Mouse (Mus musculus) stomach, embryonic 16.5 days (tissue): ENCODE measurements around the gene Cdk1. TPM values are rescaled to one million over a fixed set of nuclear protein-coding genes. Genes with fewer than 3 reads are reported as not detected.
"Not testable (repeated sequence)": the region's sequence is repeated elsewhere in the genome, so short reads cannot be mapped to it uniquely, and the experiment has no call there.

Experiments
- ATAC-seq: fragments of 200-750 bp; cut with Nextera tagmentation; 2 replicates; pipeline ENCODE4 v1.8.0; 2017; ENCODE audit warnings: moderate number of reproducible peaks, moderate TSS enrichment; ENCODE audit not compliant: insufficient read depth, low FRiP score
- H3K27ac ChIP-seq: fragments of 300-500 bp; sonication (generic); 2 replicates; pipeline ENCODE4 v1.5.1; 2014; ENCODE audit warnings: low read length
- H3K27me3 ChIP-seq: fragments of 300-500 bp; sonication (generic); 2 replicates; pipeline ENCODE4 v1.6.1; 2014; ENCODE audit warnings: low read length, control low read depth, mixed read lengths; ENCODE audit not compliant: control insufficient read depth, insufficient read depth
- H3K36me3 ChIP-seq: fragments of 300-500 bp; sonication (generic); 2 replicates; pipeline ENCODE4 v1.6.1; 2014; ENCODE audit warnings: low read length; ENCODE audit not compliant: control insufficient read depth, insufficient read depth
- H3K4me1 ChIP-seq: fragments of 300-500 bp; sonication (generic); 2 replicates; pipeline ENCODE4 v1.6.1; 2014; ENCODE audit warnings: low read length, control low read depth, mixed read lengths; ENCODE audit not compliant: control insufficient read depth, insufficient read depth
- H3K4me2 ChIP-seq: fragments of 300-500 bp; sonication (generic); 2 replicates; pipeline ENCODE4 v1.6.1; 2014; ENCODE audit warnings: low read depth, low read length, mixed read lengths
- H3K4me3 ChIP-seq: fragments of 300-500 bp; sonication (generic); replicated peaks from 2 replicates; pipeline ENCODE4 v1.5.1; 2014; ENCODE audit warnings: mild to moderate bottlenecking, low read length
- H3K9ac ChIP-seq: fragments of 300-500 bp; sonication (generic); 2 replicates; pipeline ENCODE4 v1.6.1; 2014; ENCODE audit warnings: low read length
- H3K9me3 ChIP-seq: fragments of 300-500 bp; sonication (generic); replicated peaks from 2 replicates; pipeline ENCODE4 v1.6.1; 2016; ENCODE audit warnings: low read length, control low read depth; ENCODE audit not compliant: control insufficient read depth
- WGBS: fragments of 180-500 bp; shearing (Covaris S2); extraction: QIAGEN DNeasy Blood & Tissue Kit; methylation state at CpG from one replicate; pipeline ENCODE4 v1.1.7; 2014; 5-methylcytosine and 5-hydroxymethylcytosine counted together
- polyA plus RNA-seq: library from polyadenylated mRNA; unstranded; fragments of >200 nt; fragmentation: Nextera tagmentation; extraction: Ambion mirVana; gene quantifications from 2 replicates; pipeline ENCODE4 v1.2.1, GENCODE M21; 2015

Cdk1 gene
- polyA plus RNA-seq, 1 experiment from 2014 or later: 323 TPM

- H3K9ac ChIP-seq: peak overlapping the region; percentile 47; the same call in 1 of the 2 replicates
- not testable (repeated sequence) for ATAC-seq
Observed at GRCm38 (mm10) chr10:69353086-69353479, 345 bp upstream of the Cdk1 start.

GRCm38 (mm10) chr10:69351842-69352211, 911 bp downstream of the Cdk1 start:
- Histone ChIP-seq H3K4me3 (peak overlapping the region; percentile 85), H3K9ac (peak overlapping the region; percentile 93), H3K4me2 (peak overlapping the region; percentile 84), H3K27ac (peak overlapping the region; percentile 94), H3K36me3 (peaks cover 4% of the 10 kb centered on the region; the same call in 1 of the 2 replicates), H3K9me3 (no peaks in the 10 kb centered on the region), H3K4me1 (peaks cover 26% of the 10 kb centered on the region), H3K27me3 (no peaks in the 10 kb centered on the region)
- under 1% methylated on average over 11 of the region's 11 CpGs for WGBS
- ATAC-seq: no peak

More at GRCm38 (mm10) chr10:69353086-69353479, 345 bp upstream of the Cdk1 start:
- H3K9me3 ChIP-seq, H3K27ac ChIP-seq, H3K36me3 ChIP-seq, H3K27me3 ChIP-seq: not testable (repeated sequence)
- H3K4me2 ChIP-seq: peak overlapping the region; percentile 39
- WGBS: 30% methylated on average over 5 of the region's 5 CpGs
- peak overlapping the region; percentile 85 for H3K4me3 ChIP-seq
- peaks cover 21% of the 10 kb centered on the region for H3K4me1 ChIP-seq

GRCm38 (mm10) chr10:69351071-69351841, 1.5 kb downstream of the Cdk1 start:
- H3K27ac ChIP-seq: peak overlapping the region; percentile 94
- H3K4me1 ChIP-seq: peaks cover 26% of the 10 kb centered on the region
- WGBS: 7% methylated on average over 12 of the region's 12 CpGs
- peak; percentile 20; the same call in 1 of the 2 replicates for ATAC-seq
- peak overlapping the region; percentile 84 for H3K4me2 ChIP-seq
- H3K9me3 ChIP-seq: no peaks in the 10 kb centered on the region
- no peaks in the 10 kb centered on the region for H3K27me3 ChIP-seq
- H3K9ac ChIP-seq: peak overlapping the region; percentile 93
- peak overlapping the region; percentile 85 for H3K4me3 ChIP-seq
- peaks cover 4% of the 10 kb centered on the region; the same call in 1 of the 2 replicates for H3K36me3 ChIP-seq

GRCm38 (mm10) chr10:69348206-69348605, 4.5 kb downstream of the Cdk1 start:
- Histone ChIP-seq H3K27ac (no peak overlapping the region), H3K9ac (no peak overlapping the region), H3K36me3 (peaks cover 22% of the 10 kb centered on the region), H3K27me3 (no peaks in the 10 kb centered on the region), H3K4me3 (no peak overlapping the region), H3K4me2 (no peak overlapping the region), H3K9me3 (no peaks in the 10 kb centered on the region), H3K4me1 (peaks cover 26% of the 10 kb centered on the region)
- ATAC-seq: no peak
- 56% methylated on average over 8 of the region's 8 CpGs for WGBS

GRCm38 (mm10) chr10:69342328-69342727, 10.4 kb downstream of the Cdk1 start:
- WGBS: 79% methylated on average over 9 of the region's 9 CpGs
- H3K4me1 ChIP-seq: 0 out of 2 replicates have a peak, but pooled peaks cover 2% of the 10 kb centered on the region

GRCm38 (mm10) chr10:69341570-69342227, 11.0 kb downstream of the Cdk1 start:
- ATAC-seq: no peak
- Histone ChIP-seq H3K27me3 (no peaks in the 10 kb centered on the region), H3K9me3 (no peaks in the 10 kb centered on the region), H3K4me3 (no peak overlapping the region), H3K27ac (no peak overlapping the region), H3K9ac (no peak overlapping the region), H3K4me1 (no peaks in the 10 kb centered on the region), H3K4me2 (no peak overlapping the region), H3K36me3 (peaks cover 57% of the 10 kb centered on the region)
- WGBS: 79% methylated on average over 6 of the region's 6 CpGs

More at GRCm38 (mm10) chr10:69342328-69342727, 10.4 kb downstream of the Cdk1 start:
- Histone ChIP-seq H3K9me3 (no peaks in the 10 kb centered on the region), H3K36me3 (peaks cover 51% of the 10 kb centered on the region), H3K4me2 (no peak overlapping the region), H3K27ac (no peak overlapping the region), H3K4me3 (no peak overlapping the region), H3K9ac (no peak overlapping the region), H3K27me3 (no peaks in the 10 kb centered on the region)
- no peak for ATAC-seq

- H3K4me1 ChIP-seq: peaks cover 6% of the 10 kb centered on the region
- no peak overlapping the region for H3K27ac ChIP-seq
- no peak overlapping the region for H3K4me2 ChIP-seq
- no peaks in the 10 kb centered on the region for H3K9me3 ChIP-seq
- ATAC-seq: no peak
- H3K4me3 ChIP-seq: no peak overlapping the region
- no peak overlapping the region for H3K9ac ChIP-seq
- no peaks in the 10 kb centered on the region for H3K27me3 ChIP-seq
- H3K36me3 ChIP-seq: peaks cover 60% of the 10 kb centered on the region
- WGBS: 86% methylated on average over 6 of the region's 6 CpGs
Observed at GRCm38 (mm10) chr10:69340001-69340400, 12.7 kb downstream of the Cdk1 start.

GRCm38 (mm10) chr10:69336219-69336618, 16.5 kb downstream of the Cdk1 start:
- Histone ChIP-seq H3K4me1 (peaks cover 10% of the 10 kb centered on the region), H3K4me2 (no peak overlapping the region), H3K27ac (no peak overlapping the region), H3K9ac (no peak overlapping the region), H3K9me3 (no peaks in the 10 kb centered on the region), H3K27me3 (no peaks in the 10 kb centered on the region), H3K4me3 (no peak overlapping the region), H3K36me3 (peaks cover 33% of the 10 kb centered on the region)
- WGBS: 90% methylated on average over 11 of the region's 11 CpGs
- no peak for ATAC-seq

GRCm38 (mm10) chr10:69335611-69336010, 17.1 kb downstream of the Cdk1 start:
- no peak overlapping the region; the same call in 1 of the 2 replicates for H3K9ac ChIP-seq
- no peak overlapping the region for H3K4me3 ChIP-seq
- peak overlapping the region; percentile 84 for H3K27ac ChIP-seq
- H3K36me3 ChIP-seq: peaks cover 31% of the 10 kb centered on the region
- H3K27me3 ChIP-seq: no peaks in the 10 kb centered on the region
- WGBS: 79% methylated on average over 4 of the region's 4 CpGs
- no peaks in the 10 kb centered on the region for H3K9me3 ChIP-seq
- no peak for ATAC-seq
- H3K4me1 ChIP-seq: peaks cover 10% of the 10 kb centered on the region
- H3K4me2 ChIP-seq: no peak overlapping the region
